Mouse (Mus musculus): ENCODE data around the gene Gm45062. TPM values are rescaled to one million over a fixed set of nuclear protein-coding genes. Genes with fewer than 3 reads are reported as not detected.

Gene Gm45062
- polyA plus RNA-seq, 1 experiment: 0.58 TPM

GRCm38 (mm10) chr6:8497868-8498257 lies 238.6 kb downstream of the Gm45062 start:
- no peak for DNase-seq
- 81% methylated on average over 6 of the region's 6 CpGs for WGBS
- Histone ChIP-seq H3K27me3 (ENCODE audit: control insufficient read depth, insufficient read depth, low read length) (no peaks in the 10 kb centered on the region), H3K36me3 (ENCODE audit: control insufficient read depth, insufficient read depth, low read length) (no peaks in the 10 kb centered on the region), H3K27ac (ENCODE audit: control insufficient read depth, insufficient read depth, low read length) (no peak overlapping the region), H3K4me3 (ENCODE audit: control insufficient read depth, insufficient read depth, low read length) (no peak overlapping the region), H3K4me1 (replicated peaks; ENCODE audit: control insufficient read depth, insufficient read depth, low read length) (peaks cover 9% of the 10 kb centered on the region)
- TF ChIP-seq CTCF (IDR thresholded peaks at IDR 0.05; ENCODE audit: borderline replicate concordance, control insufficient read depth, extremely low read depth, insufficient read depth, low read length, poor library complexity) (no peak), POLR2A (IDR thresholded peaks at IDR 0.05; ENCODE audit: control insufficient read depth, extremely low read depth, insufficient read depth, low read length, poor library complexity) (no peak)

- no peaks in the 10 kb centered on the region for H3K36me3 ChIP-seq (ENCODE audit: control insufficient read depth, insufficient read depth, low read length)
- 76% methylated on average over 3 of the region's 3 CpGs for WGBS
- H3K27me3 ChIP-seq (ENCODE audit: control insufficient read depth, insufficient read depth, low read length): no peaks in the 10 kb centered on the region
- no peak overlapping the region for H3K4me3 ChIP-seq (ENCODE audit: control insufficient read depth, insufficient read depth, low read length)
- H3K4me1 ChIP-seq (replicated peaks; ENCODE audit: control insufficient read depth, insufficient read depth, low read length): peaks cover 9% of the 10 kb centered on the region
- TF ChIP-seq POLR2A (IDR thresholded peaks at IDR 0.05; ENCODE audit: control insufficient read depth, extremely low read depth, insufficient read depth, low read length, poor library complexity) (no peak), CTCF (IDR thresholded peaks at IDR 0.05; ENCODE audit: borderline replicate concordance, control insufficient read depth, extremely low read depth, insufficient read depth, low read length, poor library complexity) (no peak)
- no peak overlapping the region for H3K27ac ChIP-seq (ENCODE audit: control insufficient read depth, insufficient read depth, low read length)
- no peak for DNase-seq
These were observed 239.7 kb downstream of the Gm45062 start for GRCm38 (mm10) chr6:8498961-8499360.

GRCm38 (mm10) chr6:8503953-8504352 lies 244.7 kb downstream of the Gm45062 start:
- TF ChIP-seq CTCF (IDR thresholded peaks at IDR 0.05; ENCODE audit: borderline replicate concordance, control insufficient read depth, extremely low read depth, insufficient read depth, low read length, poor library complexity) (no peak), POLR2A (IDR thresholded peaks at IDR 0.05; ENCODE audit: control insufficient read depth, extremely low read depth, insufficient read depth, low read length, poor library complexity) (no peak)
- 74% methylated on average over 3 of the region's 3 CpGs for WGBS
- no peak for DNase-seq
- Histone ChIP-seq H3K4me3 (ENCODE audit: control insufficient read depth, insufficient read depth, low read length) (no peak overlapping the region), H3K27me3 (ENCODE audit: control insufficient read depth, insufficient read depth, low read length) (no peaks in the 10 kb centered on the region), H3K36me3 (ENCODE audit: control insufficient read depth, insufficient read depth, low read length) (no peaks in the 10 kb centered on the region), H3K4me1 (replicated peaks; ENCODE audit: control insufficient read depth, insufficient read depth, low read length) (peaks cover 9% of the 10 kb centered on the region), H3K27ac (ENCODE audit: control insufficient read depth, insufficient read depth, low read length) (no peak overlapping the region)

- DNase-seq: no peak
- 80% methylated on average over 6 of the region's 6 CpGs for WGBS
- TF ChIP-seq POLR2A (IDR thresholded peaks at IDR 0.05; ENCODE audit: control insufficient read depth, extremely low read depth, insufficient read depth, low read length, poor library complexity) (no peak), CTCF (IDR thresholded peaks at IDR 0.05; ENCODE audit: borderline replicate concordance, control insufficient read depth, extremely low read depth, insufficient read depth, low read length, poor library complexity) (no peak)
These were observed 245.4 kb downstream of the Gm45062 start for GRCm38 (mm10) chr6:8504521-8505228.

GRCm38 (mm10) chr6:8506631-8507030 lies 247.4 kb downstream of the Gm45062 start:
- TF ChIP-seq POLR2A (IDR thresholded peaks at IDR 0.05; ENCODE audit: control insufficient read depth, extremely low read depth, insufficient read depth, low read length, poor library complexity) (no peak), CTCF (IDR thresholded peaks at IDR 0.05; ENCODE audit: borderline replicate concordance, control insufficient read depth, extremely low read depth, insufficient read depth, low read length, poor library complexity) (no peak)
- Histone ChIP-seq H3K36me3 (ENCODE audit: control insufficient read depth, insufficient read depth, low read length) (peaks cover 4% of the 10 kb centered on the region), H3K4me1 (replicated peaks; ENCODE audit: control insufficient read depth, insufficient read depth, low read length) (peaks cover 7% of the 10 kb centered on the region), H3K27me3 (ENCODE audit: control insufficient read depth, insufficient read depth, low read length) (no peaks in the 10 kb centered on the region), H3K27ac (ENCODE audit: control insufficient read depth, insufficient read depth, low read length) (no peak overlapping the region), H3K4me3 (ENCODE audit: control insufficient read depth, insufficient read depth, low read length) (no peak overlapping the region)
- DNase-seq: no peak

More at GRCm38 (mm10) chr6:8504521-8505228, 245.4 kb downstream of the Gm45062 start:
- Histone ChIP-seq H3K27ac (ENCODE audit: control insufficient read depth, insufficient read depth, low read length) (peak overlapping the region; percentile 85), H3K4me3 (ENCODE audit: control insufficient read depth, insufficient read depth, low read length) (no peak overlapping the region), H3K4me1 (replicated peaks; ENCODE audit: control insufficient read depth, insufficient read depth, low read length) (peaks cover 7% of the 10 kb centered on the region), H3K27me3 (ENCODE audit: control insufficient read depth, insufficient read depth, low read length) (no peaks in the 10 kb centered on the region), H3K36me3 (ENCODE audit: control insufficient read depth, insufficient read depth, low read length) (no peaks in the 10 kb centered on the region)

- H3K4me1 ChIP-seq (replicated peaks; ENCODE audit: control insufficient read depth, insufficient read depth, low read length): peaks cover 7% of the 10 kb centered on the region
- H3K27ac ChIP-seq (ENCODE audit: control insufficient read depth, insufficient read depth, low read length): peak overlapping the region; percentile 85
- peak; percentile 99 for DNase-seq
- H3K4me3 ChIP-seq (ENCODE audit: control insufficient read depth, insufficient read depth, low read length): peak overlapping the region; percentile 97
- peak; percentile 99 for TF ChIP-seq POLR2A (IDR thresholded peaks at IDR 0.05; ENCODE audit: control insufficient read depth, extremely low read depth, insufficient read depth, low read length, poor library complexity)
- peak; percentile 76; the same call in 1 of the 2 replicates for TF ChIP-seq CTCF (IDR thresholded peaks at IDR 0.05; ENCODE audit: borderline replicate concordance, control insufficient read depth, extremely low read depth, insufficient read depth, low read length, poor library complexity)
- WGBS: under 1% methylated on average over 56 of the region's 56 CpGs
- no peaks in the 10 kb centered on the region for H3K27me3 ChIP-seq (ENCODE audit: control insufficient read depth, insufficient read depth, low read length)
- H3K36me3 ChIP-seq (ENCODE audit: control insufficient read depth, insufficient read depth, low read length): peaks cover 16% of the 10 kb centered on the region
These were observed 249.8 kb downstream of the Gm45062 start for GRCm38 (mm10) chr6:8508883-8509536.

Measured in thymus, adult 2 months (tissue).